Mouse (Mus musculus): ENCODE results near the gene Scgb1b2. TPM values are rescaled to one million over a fixed set of nuclear protein-coding genes. Genes with fewer than 3 reads are reported as not detected.

The Scgb1b2 gene
- not detected for polyA plus RNA-seq (2017; shearing (Covaris generic))

GRCm38 (mm10) chr7:31291721-31292120, at the start of gene Scgb1b2:
Gene Scgb1b2 (minus strand): TSS chr7:31291821.

GRCm38 (mm10) chr7:31290208-31290607, 1.4 kb downstream of the Scgb1b2 start, which contains the start of gene Scgb2b2:
Gene Scgb2b2 (plus strand): TSS chr7:31290508.

Other genes starting within 250 kb of the Scgb1b2 start
- 1,401 TPM for gene Fxyd5, start 249.3 kb downstream of the Scgb1b2 start, polyA plus RNA-seq (2017; shearing (Covaris generic))
- gene Fxyd7, start 240.4 kb downstream of the Scgb1b2 start, polyA plus RNA-seq (2017; shearing (Covaris generic)) = not detected
- not detected for gene Fxyd1, start 234.6 kb downstream of the Scgb1b2 start, polyA plus RNA-seq (2017; shearing (Covaris generic))
- not detected for gene Lgi4, start 232.5 kb downstream of the Scgb1b2 start, polyA plus RNA-seq (2017; shearing (Covaris generic))
- gene Fxyd3, start 215.1 kb downstream of the Scgb1b2 start, polyA plus RNA-seq (2017; shearing (Covaris generic)) = not detected
- 1.4 TPM for gene Hpn, start 176.5 kb downstream of the Scgb1b2 start, polyA plus RNA-seq (2017; shearing (Covaris generic))
- not detected for gene Scn1b, start 164.8 kb downstream of the Scgb1b2 start, polyA plus RNA-seq (2017; shearing (Covaris generic))
- 398 TPM for gene Gramd1a, start 135.9 kb downstream of the Scgb1b2 start, polyA plus RNA-seq (2017; shearing (Covaris generic))
- not detected for gene Scgb2b2, start 1.3 kb downstream of the Scgb1b2 start, polyA plus RNA-seq (2017; shearing (Covaris generic))
- gene Scgb2b3, start 70.3 kb upstream of the Scgb1b2 start, polyA plus RNA-seq (2017; shearing (Covaris generic)) = not detected
- not detected for gene Scgb1b3, start 83.8 kb upstream of the Scgb1b2 start, polyA plus RNA-seq (2017; shearing (Covaris generic))

All from effector memory CD4-positive, alpha-beta T cell, adult 5 months (primary cell).